Mouse (Mus musculus) spleen, adult 2 months (tissue): Measurements from ENCODE around the gene Rsad2.

ENCODE experiments used
- CTCF ChIP-seq: fragments of 200-500 bp; IDR thresholded peaks from 2 replicates; pipeline ENCODE4 v1.5.1; 2011; ENCODE audit warnings: mild to moderate bottlenecking, inconsistent platforms; ENCODE audit not compliant: insufficient read depth, insufficient read length, insufficient replicate concordance; ENCODE audit errors: extremely low read depth
- POLR2A ChIP-seq: fragments of 200-500 bp; IDR thresholded peaks from 2 replicates; pipeline ENCODE4 v1.6.1; 2011; ENCODE audit warnings: low read depth, low read length, inconsistent platforms

DNA sequence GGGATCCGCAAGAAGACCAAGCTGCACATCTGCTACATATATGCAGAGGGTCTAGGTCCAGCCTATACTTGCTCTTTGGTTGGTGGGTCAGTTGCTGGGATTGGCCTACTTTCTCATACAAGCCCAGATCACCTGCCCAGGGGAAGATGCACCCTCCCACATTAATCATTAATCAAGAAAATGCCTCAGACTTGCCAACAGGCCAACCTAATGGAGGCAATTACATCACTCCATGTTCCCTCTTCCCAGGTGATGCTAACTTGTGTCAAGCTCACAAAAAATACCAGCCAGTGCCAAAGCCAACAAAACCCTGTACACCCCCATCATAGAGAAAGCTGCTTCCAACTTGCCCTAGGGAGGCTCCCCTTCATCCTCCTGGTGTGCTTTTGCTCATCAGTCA lies 55.5 kb downstream of the Rsad2 start:
- no peak for TF ChIP-seq CTCF
- TF ChIP-seq POLR2A = no peak
